Mouse (Mus musculus) stomach, postnatal 0 days (tissue): ENCODE results near the gene Spib.

Source experiments
- CTCF ChIP-seq: IDR thresholded peaks from 2 replicates; pipeline ENCODE4 v1.5.1; 2016; ENCODE audit warnings: antibody characterized with exemption, low read depth, mild to moderate bottlenecking, moderate library complexity
- EP300 ChIP-seq: optimal IDR thresholded peaks from 2 replicates; pipeline ENCODE3; 2016; ENCODE audit warnings: antibody characterized with exemption

DNA sequence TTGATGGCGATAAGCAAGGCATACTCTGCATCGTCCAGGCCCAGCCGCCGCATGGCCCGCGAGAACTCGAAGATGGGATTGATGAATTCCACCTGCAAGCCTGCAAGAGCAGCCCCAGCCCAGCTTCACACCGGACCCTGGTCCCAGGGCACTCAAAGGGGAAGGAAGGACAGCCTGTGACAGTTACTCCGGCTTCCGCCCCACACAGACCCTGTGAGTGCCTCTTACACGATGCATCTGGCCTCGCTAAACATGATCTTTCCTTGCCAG is 18.5 kb upstream of the Spib start:
- TF ChIP-seq EP300 = no peak
- no peak for TF ChIP-seq CTCF
